Mouse (Mus musculus) liver, adult 2 months (tissue): ENCODE data around the gene Lama1.
A peak's percentile ranks its signal among the peaks of the same experiment; 100 is the strongest.

ENCODE experiments used
- CTCF ChIP-seq: fragments of 200-500 bp; IDR thresholded peaks from 2 replicates; pipeline ENCODE4 v1.5.1; 2011; ENCODE audit warnings: low read depth, low read length, control low read depth
- POLR2A ChIP-seq: fragments of 200-500 bp; IDR thresholded peaks from 2 replicates; pipeline ENCODE4 v1.6.1; 2011; ENCODE audit warnings: low read length, control low read depth; ENCODE audit not compliant: insufficient read depth; ENCODE audit errors: extremely low read depth

DNA sequence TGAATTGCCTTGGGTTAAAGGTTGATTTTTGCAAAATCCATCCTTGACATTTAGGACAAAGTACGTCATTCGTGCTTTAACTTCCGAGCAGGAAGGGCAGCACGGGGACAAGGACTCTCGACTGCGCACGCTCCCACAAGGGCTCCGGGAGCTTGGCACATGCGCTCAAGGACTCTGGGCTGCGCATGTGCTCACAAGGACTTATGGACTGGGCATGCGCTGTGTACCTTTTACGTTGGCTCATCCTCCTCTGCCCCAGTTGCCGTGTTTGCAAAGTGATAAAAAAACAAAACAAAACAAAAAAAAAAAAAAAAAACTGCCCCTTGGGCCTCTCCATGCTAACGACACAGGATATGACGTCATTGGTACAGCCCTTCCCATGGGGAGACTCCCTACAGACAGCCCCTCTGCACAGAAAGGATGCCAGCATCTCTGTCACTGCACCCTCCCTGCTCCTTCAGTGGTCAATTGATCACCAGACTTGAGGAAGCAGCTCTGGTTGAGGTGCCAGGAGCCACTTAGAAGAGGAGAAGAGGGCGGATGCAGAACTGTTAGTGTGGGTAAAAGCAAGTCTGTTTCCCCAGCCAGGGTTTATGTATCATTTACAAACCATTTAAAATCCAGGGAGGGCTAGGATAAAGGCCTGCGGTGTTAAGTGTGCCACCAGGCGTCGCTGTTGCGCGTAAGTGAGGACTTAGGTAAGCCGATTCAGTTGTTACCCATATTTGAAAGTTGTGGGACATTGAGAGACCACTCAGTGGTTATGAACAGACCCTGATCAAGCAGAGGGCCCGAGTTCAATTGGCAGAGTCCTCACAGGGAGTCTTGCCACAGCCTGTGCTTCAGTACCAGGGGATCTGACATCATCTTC lies 172.9 kb downstream of the Lama1 start:
- TF ChIP-seq POLR2A = no peak
- peak; percentile 78 for TF ChIP-seq CTCF
